12 mouse cellular contexts compared by ENCODE assay signal in genomic region chr12:79531809-79532798, GRCm38 (mm10).
A peak's percentile ranks its signal among the peaks of the same experiment; 100 is the strongest.
DNase-seq lines count a peak whose midpoint lies in the region; ATAC-seq lines count a peak whose summit lies in the region.
"Had no signal": no experiment of that assay in that cellular context is flagged by ENCODE, and none has a peak within 500 bp of the region (broad histone marks: within the 10 kb centered on the region; RNA-seq: fewer than 3 reads in every experiment).

No protein-coding gene starts in this region.

- peak; percentile 12 to 17 for DNase-seq in heart, adult 9 months (ENCODE audit: low spot score in 2 of 2)
- no peak for DNase-seq in heart, adult 8-10 months (ENCODE audit: low spot score)
- DNase-seq in embryonic facial prominence, embryonic 11.5 days (ENCODE audit: low spot score): peak; percentile 69
- peak; percentile 59 for DNase-seq in kidney, adult 18-20 months
- DNase-seq in layer of hippocampus, adult 8-10 months (ENCODE audit: low spot score in 2 of 2): no peak
- no peak for DNase-seq in thymus, adult 18-20 months
- DNase-seq in left cerebral cortex, adult 9 months (ENCODE audit: low spot score in 2 of 2): no peak
- DNase-seq: adrenal gland, postnatal 14 days; midbrain, embryonic 14.5 days; retina, postnatal 1 day had no signal

- no peak overlapping the region for H3K9ac ChIP-seq in embryonic facial prominence, embryonic 11.5 days (replicated peaks; ENCODE audit: low read length)
- H3K9ac ChIP-seq in liver, embryonic 16.5 days (ENCODE audit: low read depth, low read length): no peak overlapping the region

- H3K4me1 ChIP-seq in embryonic facial prominence, embryonic 11.5 days (ENCODE audit: control insufficient read depth, insufficient read depth, low read length): no peaks in the 10 kb centered on the region
- no peaks in the 10 kb centered on the region; the same call in 1 of the 2 replicates for H3K4me1 ChIP-seq in liver, embryonic 16.5 days (ENCODE audit: control insufficient read depth, low read depth, low read length)

- H3K9me3 ChIP-seq in embryonic facial prominence, embryonic 11.5 days (replicated peaks; ENCODE audit: control insufficient read depth, low read length): no peaks in the 10 kb centered on the region
- no peaks in the 10 kb centered on the region for H3K9me3 ChIP-seq in liver, embryonic 16.5 days (replicated peaks; ENCODE audit: control insufficient read depth, low read length)

- no peak overlapping the region for H3K4me2 ChIP-seq in embryonic facial prominence, embryonic 11.5 days (ENCODE audit: low read depth, low read length)
- no peak overlapping the region for H3K4me2 ChIP-seq in liver, embryonic 16.5 days (ENCODE audit: low read depth, low read length)

- no peak overlapping the region for H3K4me3 ChIP-seq in embryonic facial prominence, embryonic 11.5 days (ENCODE audit: low read depth, low read length)
- H3K4me3 ChIP-seq in liver, embryonic 16.5 days (ENCODE audit: low read depth, low read length): no peak overlapping the region

- peak overlapping the region; percentile 53 for H3K27ac ChIP-seq in embryonic facial prominence, embryonic 11.5 days (replicated peaks; ENCODE audit: low read depth, low read length)
- H3K27ac ChIP-seq in liver, embryonic 16.5 days (ENCODE audit: low read length): peak overlapping the region; percentile 79

- no peaks in the 10 kb centered on the region for H3K36me3 ChIP-seq in embryonic facial prominence, embryonic 11.5 days (replicated peaks; ENCODE audit: control insufficient read depth, insufficient read depth, low read depth, low read length)
- no peaks in the 10 kb centered on the region for H3K36me3 ChIP-seq in liver, embryonic 16.5 days (ENCODE audit: control insufficient read depth, insufficient read depth)

- H3K27me3 ChIP-seq in embryonic facial prominence, embryonic 11.5 days (ENCODE audit: control insufficient read depth, insufficient read depth, low read length): no peaks in the 10 kb centered on the region
- no peaks in the 10 kb centered on the region for H3K27me3 ChIP-seq in liver, embryonic 16.5 days (ENCODE audit: control insufficient read depth, insufficient read depth, low read depth, low read length)

- WGBS in embryonic facial prominence, embryonic 11.5 days: 40% methylated on average over 5 of the region's 5 CpGs
- 58% methylated on average over 5 of the region's 5 CpGs for WGBS in liver, embryonic 16.5 days (ENCODE audit: insufficient replicate concordance)

- ATAC-seq in embryonic facial prominence, embryonic 11.5 days (replicated peaks; ENCODE audit: insufficient number of reproducible peaks, low FRiP score, low TSS enrichment, low read depth): 0 out of 2 replicates have a peak, but pooled peaks have one; percentile 21
- peak; percentile 82 for ATAC-seq in liver, embryonic 16.5 days (ENCODE audit: low read depth)
- ATAC-seq: hindbrain, embryonic 16.5 days had no signal

Comparison
In these comparisons a context has a peak if more than half of its experiments do, and no peak if none do; other contexts are left out.
1. DNase-seq: peak in heart, adult 9 months (2 of 2), embryonic facial prominence, embryonic 11.5 days (single experiment) and kidney, adult 18-20 months (single experiment); none in heart, adult 8-10 months (single experiment), layer of hippocampus, adult 8-10 months (0 of 2), thymus, adult 18-20 months (0 of 2) and left cerebral cortex, adult 9 months (0 of 2).